Mouse (Mus musculus) liver, postnatal 0 days (tissue): ENCODE results near the gene Ankle1. TPM values are rescaled to one million over a fixed set of nuclear protein-coding genes. Genes with fewer than 3 reads are reported as not detected.
A peak's percentile ranks its signal among the peaks of the same experiment; 100 is the strongest.
"Not testable (repeated sequence)": the region's sequence is repeated elsewhere in the genome, so short reads cannot be mapped to it uniquely, and the experiment has no call there.

Experiments
- ATAC-seq: fragments of 200-750 bp; cut with Nextera tagmentation; 2 replicates; pipeline ENCODE4 v1.8.0; 2017; ENCODE audit warnings: mild to moderate bottlenecking, moderate library complexity
- DNase-seq: peaks from one replicate; pipeline ENCODE4 v3.0.0-alpha.2; 2016
- H3K27ac ChIP-seq: fragments of 300-500 bp; sonication (generic); 2 replicates; pipeline ENCODE4 v1.5.1; 2014; ENCODE audit warnings: antibody characterized with exemption, moderate library complexity, mild to moderate bottlenecking, low read depth
- H3K27me3 ChIP-seq: fragments of 300-500 bp; sonication (generic); 2 replicates; pipeline ENCODE4 v1.6.1; 2014; ENCODE audit warnings: low read length, control low read depth, mixed read lengths; ENCODE audit not compliant: insufficient read depth
- H3K36me3 ChIP-seq: fragments of 300-500 bp; sonication (generic); replicated peaks from 2 replicates; pipeline ENCODE4 v1.6.1; 2014; ENCODE audit warnings: mild to moderate bottlenecking, control low read depth, low read length, moderate library complexity, mixed read lengths; ENCODE audit not compliant: insufficient read depth
- H3K4me1 ChIP-seq: fragments of 300-500 bp; sonication (generic); 2 replicates; pipeline ENCODE4 v1.6.1; 2014; ENCODE audit warnings: antibody characterized with exemption, mild to moderate bottlenecking, control low read depth; ENCODE audit not compliant: insufficient read depth
- H3K4me2 ChIP-seq: fragments of 300-500 bp; sonication (generic); 2 replicates; pipeline ENCODE4 v1.6.1; 2014; ENCODE audit warnings: low read depth, mild to moderate bottlenecking, low read length, moderate library complexity, mixed read lengths
- H3K4me3 ChIP-seq: fragments of 300-500 bp; sonication (generic); 2 replicates; pipeline ENCODE4 v1.5.1; 2014; ENCODE audit warnings: low read depth, low read length
- H3K9ac ChIP-seq: fragments of 300-500 bp; sonication (generic); replicated peaks from 2 replicates; pipeline ENCODE4 v1.6.1; 2014; ENCODE audit warnings: mild to moderate bottlenecking, moderate library complexity
- H3K9me3 ChIP-seq: fragments of 300-500 bp; sonication (generic); 2 replicates; pipeline ENCODE4 v1.6.1; 2016; ENCODE audit warnings: mild to moderate bottlenecking, control low read depth, low read length, mixed read lengths
- CTCF ChIP-seq: sonication (generic); IDR thresholded peaks from 2 replicates; pipeline ENCODE4 v1.5.1; 2016; ENCODE audit warnings: antibody characterized with exemption, low read depth
- EP300 ChIP-seq: IDR thresholded peaks from 2 replicates; pipeline ENCODE4 v1.6.1; 2016; ENCODE audit warnings: antibody characterized with exemption, low read depth, mild to moderate bottlenecking
- WGBS: fragments of 180-500 bp; shearing (Covaris S2); extraction: QIAGEN DNeasy Blood & Tissue Kit; methylation state at CpG from one replicate; pipeline ENCODE4 v1.1.7; 2014; ENCODE audit not compliant: insufficient replicate concordance; 5-methylcytosine and 5-hydroxymethylcytosine counted together
- polyA plus RNA-seq: library from polyadenylated mRNA; unstranded; fragments of >200 nt; fragmentation: Nextera tagmentation; extraction: Ambion mirVana; gene quantifications from 2 replicates; pipeline ENCODE4 v1.2.1, GENCODE M21; 2015

The Ankle1 gene
- polyA plus RNA-seq, 1 experiment from 2014 or later: 11.4 TPM

DNA sequence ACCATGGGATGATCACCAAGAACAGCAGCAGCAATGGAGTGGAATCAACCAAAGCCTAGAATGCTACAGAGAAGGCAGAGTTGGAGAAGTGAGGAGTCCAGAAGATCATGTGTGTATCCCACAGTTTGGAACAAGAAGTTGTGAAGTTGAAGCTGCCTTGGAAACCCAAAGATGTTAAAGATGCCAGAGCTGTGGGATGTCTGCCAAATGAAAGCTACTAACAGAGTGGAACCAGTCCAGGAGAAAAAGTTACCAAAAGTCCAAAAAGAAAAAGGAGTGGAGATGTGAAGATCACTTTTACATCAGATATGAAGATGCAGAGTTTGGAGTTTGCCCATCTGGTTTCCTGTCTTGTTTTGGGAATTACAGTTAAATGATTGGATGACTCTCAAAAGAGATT, 16.3 kb downstream of the Ankle1 start:
- H3K27me3 ChIP-seq: no peaks in the 10 kb centered on the region
- H3K4me3 ChIP-seq: no peak overlapping the region
- H3K4me2 ChIP-seq: no peak overlapping the region
- H3K27ac ChIP-seq: no peak overlapping the region
- H3K9ac ChIP-seq: no peak overlapping the region
- H3K36me3 ChIP-seq: no peaks in the 10 kb centered on the region
- TF ChIP-seq CTCF (no peak), EP300 (no peak)
- DNase-seq (no peak), ATAC-seq (no peak)
- no peaks in the 10 kb centered on the region for H3K4me1 ChIP-seq
- no peaks in the 10 kb centered on the region for H3K9me3 ChIP-seq

- H3K36me3 ChIP-seq, H3K4me3 ChIP-seq, H3K4me1 ChIP-seq, H3K9ac ChIP-seq, H3K9me3 ChIP-seq, H3K4me2 ChIP-seq, H3K27ac ChIP-seq, DNase-seq, ATAC-seq, H3K27me3 ChIP-seq: not testable (repeated sequence)
- WGBS: 72% methylated on average over 1 of the region's 1 CpGs
These were observed 27.1 kb downstream of the Ankle1 start for GRCm38 (mm10) chr8:71432935-71433334.

DNA sequence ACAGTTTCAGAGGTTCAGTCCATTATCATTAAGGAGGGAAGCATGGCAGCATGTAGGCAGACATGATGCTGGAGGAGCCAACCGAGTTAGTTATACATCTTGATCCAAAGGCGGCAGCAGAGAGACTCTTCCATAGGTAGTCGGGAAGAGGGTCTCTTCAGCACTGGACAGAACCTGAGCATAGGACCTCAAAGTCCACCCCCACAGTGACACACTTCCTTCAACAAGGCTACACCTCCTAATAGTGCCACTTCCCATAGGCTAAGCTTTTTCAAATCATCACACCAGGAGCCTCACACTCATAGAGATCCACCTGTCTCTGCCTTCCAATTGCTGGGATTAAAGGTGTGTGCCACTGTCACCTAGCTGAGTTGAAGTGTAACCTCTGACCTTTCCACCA, 31.2 kb downstream of the Ankle1 start:
- Histone ChIP-seq H3K36me3 (no peaks in the 10 kb centered on the region), H3K9ac (no peak overlapping the region), H3K4me1 (no peaks in the 10 kb centered on the region), H3K27me3 (0 out of 2 replicates have a peak, but pooled peaks cover 2% of the 10 kb centered on the region), H3K4me3 (no peak overlapping the region), H3K27ac (no peak overlapping the region), H3K9me3 (no peaks in the 10 kb centered on the region), H3K4me2 (no peak overlapping the region)
- no peak for TF ChIP-seq EP300
- TF ChIP-seq CTCF: no peak
- no peak for DNase-seq
- 49% methylated on average over 3 of the region's 3 CpGs for WGBS
- ATAC-seq: no peak

- no peak for ATAC-seq
These were observed 35.6 kb downstream of the Ankle1 start for GRCm38 (mm10) chr8:71441404-71441803.

GRCm38 (mm10) chr8:71445096-71445495, 39.3 kb downstream of the Ankle1 start:
- 66% methylated on average over 7 of the region's 7 CpGs for WGBS
- Histone ChIP-seq H3K4me2 (no peak overlapping the region), H3K9ac (no peak overlapping the region), H3K4me1 (no peaks in the 10 kb centered on the region), H3K36me3 (no peaks in the 10 kb centered on the region), H3K27ac (no peak overlapping the region), H3K27me3 (0 out of 2 replicates have a peak, but pooled peaks cover 4% of the 10 kb centered on the region), H3K9me3 (no peaks in the 10 kb centered on the region), H3K4me3 (no peak overlapping the region)
- ATAC-seq (no peak), DNase-seq (no peak)
- TF ChIP-seq EP300: no peak
- TF ChIP-seq CTCF: no peak

More at GRCm38 (mm10) chr8:71441404-71441803, 35.6 kb downstream of the Ankle1 start:
- Histone ChIP-seq H3K4me1 (no peaks in the 10 kb centered on the region), H3K4me3 (no peak overlapping the region), H3K4me2 (no peak overlapping the region), H3K9ac (no peak overlapping the region), H3K27me3 (0 out of 2 replicates have a peak, but pooled peaks cover 4% of the 10 kb centered on the region), H3K36me3 (no peaks in the 10 kb centered on the region), H3K9me3 (no peaks in the 10 kb centered on the region), H3K27ac (no peak overlapping the region)
- TF ChIP-seq CTCF: peak; percentile 89
- TF ChIP-seq EP300: no peak
- DNase-seq: peak; percentile 55
- WGBS: under 1% methylated on average over 7 of the region's 7 CpGs

DNA sequence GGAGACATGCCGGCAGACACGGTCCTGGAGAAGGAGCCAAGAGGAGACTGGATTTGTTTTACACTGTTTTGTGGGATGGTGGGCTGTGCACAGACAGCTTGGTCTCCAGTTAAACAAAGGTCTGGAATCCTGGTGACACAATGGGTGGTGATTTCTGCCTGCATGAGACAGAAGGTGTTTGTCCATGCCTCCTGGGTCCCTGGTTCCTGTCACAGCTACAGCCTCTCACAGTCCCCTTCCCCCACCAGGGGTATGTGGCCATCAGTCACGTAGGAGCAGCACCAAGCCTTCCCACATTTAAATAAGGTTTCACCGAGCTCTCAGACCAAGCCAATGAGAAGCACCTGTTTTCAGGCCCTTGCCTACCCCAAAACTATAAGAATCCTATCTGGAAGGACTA, 45.5 kb downstream of the Ankle1 start:
- Histone ChIP-seq H3K27me3 (0 out of 2 replicates have a peak, but pooled peaks cover 2% of the 10 kb centered on the region), H3K9ac (no peak overlapping the region), H3K4me2 (no peak overlapping the region), H3K4me3 (no peak overlapping the region), H3K36me3 (no peaks in the 10 kb centered on the region), H3K27ac (no peak overlapping the region), H3K9me3 (no peaks in the 10 kb centered on the region), H3K4me1 (no peaks in the 10 kb centered on the region)
- TF ChIP-seq EP300 (no peak), CTCF (no peak)
- ATAC-seq (no peak), DNase-seq (no peak)
- 65% methylated on average over 4 of the region's 4 CpGs for WGBS

DNA sequence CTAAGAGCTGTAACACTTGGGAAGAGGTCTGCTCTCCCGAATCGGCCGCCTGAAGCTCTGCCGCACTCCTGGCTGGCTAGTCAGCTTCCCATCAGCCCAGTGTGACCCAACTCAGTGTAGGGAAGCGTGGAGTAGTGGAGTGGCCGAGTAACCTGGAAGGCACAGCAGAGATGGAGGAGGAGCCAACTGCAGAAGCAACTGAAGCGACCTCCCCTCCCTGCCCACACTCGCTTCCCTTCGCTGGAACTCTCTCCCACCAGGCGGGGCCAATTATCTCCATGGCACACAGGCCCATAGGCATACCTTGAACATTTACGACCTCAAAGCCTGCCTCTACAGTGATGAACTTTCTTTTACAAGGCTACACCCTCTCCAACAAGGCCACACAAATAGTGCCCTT, 46.0 kb downstream of the Ankle1 start:
- DNase-seq: no peak
- Histone ChIP-seq H3K4me2 (no peak overlapping the region), H3K9me3 (no peaks in the 10 kb centered on the region), H3K9ac (no peak overlapping the region), H3K36me3 (no peaks in the 10 kb centered on the region), H3K4me1 (no peaks in the 10 kb centered on the region), H3K27ac (no peak overlapping the region), H3K4me3 (no peak overlapping the region), H3K27me3 (0 out of 2 replicates have a peak, but pooled peaks cover 2% of the 10 kb centered on the region)
- TF ChIP-seq CTCF (no peak), EP300 (no peak)
- ATAC-seq: no peak
- WGBS: 52% methylated on average over 11 of the region's 11 CpGs
